Mouse (Mus musculus): ENCODE data around the gene Pttg1. TPM values are rescaled to one million over a fixed set of nuclear protein-coding genes. Genes with fewer than 3 reads are reported as not detected.

The Pttg1 gene
- total RNA-seq (2021), result 10 to 100 TPM; 64.1 to 70.3 TPM

DNA sequence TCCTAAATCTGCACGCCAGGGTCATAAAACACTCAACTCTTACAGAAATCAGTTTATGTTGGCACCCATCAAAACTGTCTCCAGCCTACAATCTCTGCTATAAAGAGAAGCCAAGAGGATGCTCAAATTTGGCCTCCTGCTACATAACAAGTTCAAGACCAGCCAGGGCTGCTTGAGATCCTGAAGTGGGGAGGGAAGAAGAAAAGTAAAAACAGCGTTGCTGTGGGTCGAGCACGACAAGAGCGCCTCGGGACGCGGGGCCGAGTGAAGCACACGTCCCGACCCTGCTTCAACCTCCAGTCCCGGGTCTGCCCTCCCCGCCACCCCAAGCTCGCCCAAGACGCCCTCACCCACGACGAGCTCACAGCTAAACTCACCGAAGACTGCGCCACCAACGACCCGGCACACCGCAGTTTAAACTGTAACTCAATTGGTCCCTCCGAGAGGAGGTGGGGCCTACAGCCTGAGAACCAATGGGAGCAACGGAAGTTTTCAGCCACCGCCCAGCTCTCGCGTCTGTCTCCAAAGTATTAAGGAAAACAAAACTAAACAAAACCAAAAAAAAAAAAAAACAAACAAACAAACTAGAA, at the start of gene Pttg1:
Gene Pttg1 (minus strand): TSS at position 428 of the 590 bp plus-strand sequence.
- peak; percentile 88 for DNase-seq
- intact Hi-C loops (cut with DNase I), result no loop called here

DNA sequence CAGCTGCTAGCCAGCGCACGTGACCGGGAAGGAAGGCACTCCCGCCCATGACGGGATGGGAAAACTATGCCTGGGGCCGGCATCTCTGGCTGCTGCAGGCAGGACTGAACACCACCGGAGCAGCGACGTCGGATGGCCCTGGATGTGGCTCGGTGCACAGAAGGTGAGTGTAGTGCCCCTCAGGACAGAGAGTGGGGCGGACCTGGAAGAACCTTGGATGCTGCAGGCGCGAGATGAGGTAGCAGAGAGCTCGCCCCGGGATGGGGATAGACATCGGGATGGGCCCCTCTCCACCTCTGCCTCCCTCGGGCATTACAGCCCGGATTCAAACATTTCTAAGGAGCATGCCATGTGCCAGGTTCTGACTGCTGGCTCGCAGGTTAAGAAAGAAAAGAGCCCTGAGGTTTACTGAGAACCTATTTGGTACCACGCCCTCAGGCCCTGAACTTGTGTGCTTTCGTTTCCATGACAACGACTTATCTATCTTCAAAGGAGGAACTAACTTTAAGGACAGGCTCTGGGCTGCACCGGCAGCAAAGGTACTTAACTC, 48.2 kb upstream of the Pttg1 start, which contains the start of gene C1qtnf2:
Gene C1qtnf2 (plus strand): TSS at position 52 of the 550 bp plus-strand sequence.
- intact Hi-C loops (cut with DNase I), result loop anchor here (5.0 kb wide), 1 partner anchor 623 kb away; no protein-coding TSS in a partner anchor
- peak; percentile 77 to 82 for DNase-seq

DNA sequence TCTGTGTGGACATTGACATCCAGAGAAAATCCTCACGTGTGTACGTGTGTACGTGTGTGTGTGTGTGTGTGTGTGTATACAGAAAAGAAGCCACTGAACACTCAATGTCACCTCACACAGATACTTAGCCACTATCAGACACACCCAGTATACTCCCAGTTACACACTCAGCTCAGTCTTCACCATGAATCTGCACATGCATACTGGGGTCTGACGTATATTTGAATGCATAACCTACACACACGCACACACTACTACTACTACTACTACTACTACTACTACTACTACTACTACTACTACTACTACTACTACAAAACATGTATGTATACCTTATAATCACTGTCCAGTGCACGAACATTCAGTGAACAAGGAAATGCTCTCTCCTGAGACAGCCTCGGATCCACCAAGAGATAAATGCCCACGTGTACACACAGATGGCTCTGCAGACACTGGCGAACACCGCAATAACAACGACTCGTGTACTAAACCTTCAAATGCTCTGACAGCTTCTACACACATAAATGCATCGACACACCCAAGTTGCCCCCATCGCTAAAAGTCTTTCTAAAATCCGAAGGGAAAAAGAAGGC, 47.7 kb upstream of the Pttg1 start:
- DNase-seq, result peak in 1 of 2 experiments; percentile 1
- intact Hi-C loops (cut with DNase I), result loop anchor here (5.0 kb wide), 1 partner anchor 624 kb away; no protein-coding TSS in a partner anchor

DNA sequence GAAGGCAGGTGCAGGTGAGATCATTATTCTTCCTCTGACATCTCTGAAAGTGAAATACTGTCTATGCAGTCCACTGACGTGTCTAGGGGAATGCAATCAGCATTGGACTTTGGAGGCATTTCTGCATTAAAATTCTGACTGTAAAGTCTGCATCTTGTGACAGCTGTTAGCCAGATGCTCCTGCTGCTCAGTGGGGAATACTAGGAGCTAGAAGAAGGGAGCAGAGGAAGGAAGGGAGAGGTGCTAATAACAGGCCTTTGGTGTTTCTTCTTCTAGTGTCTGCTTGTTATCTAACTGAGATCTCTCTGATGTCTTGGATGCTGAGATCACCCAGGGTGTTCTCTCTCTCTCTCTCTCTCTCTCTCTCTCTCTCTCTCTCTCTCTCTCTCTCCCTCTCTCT, 47.1 kb upstream of the Pttg1 start:
- intact Hi-C loops (cut with DNase I), result loop anchor here (5.0 kb wide), 1 partner anchor 624 kb away; no protein-coding TSS in a partner anchor
- DNase-seq, result peak; percentile 27 to 38

DNA sequence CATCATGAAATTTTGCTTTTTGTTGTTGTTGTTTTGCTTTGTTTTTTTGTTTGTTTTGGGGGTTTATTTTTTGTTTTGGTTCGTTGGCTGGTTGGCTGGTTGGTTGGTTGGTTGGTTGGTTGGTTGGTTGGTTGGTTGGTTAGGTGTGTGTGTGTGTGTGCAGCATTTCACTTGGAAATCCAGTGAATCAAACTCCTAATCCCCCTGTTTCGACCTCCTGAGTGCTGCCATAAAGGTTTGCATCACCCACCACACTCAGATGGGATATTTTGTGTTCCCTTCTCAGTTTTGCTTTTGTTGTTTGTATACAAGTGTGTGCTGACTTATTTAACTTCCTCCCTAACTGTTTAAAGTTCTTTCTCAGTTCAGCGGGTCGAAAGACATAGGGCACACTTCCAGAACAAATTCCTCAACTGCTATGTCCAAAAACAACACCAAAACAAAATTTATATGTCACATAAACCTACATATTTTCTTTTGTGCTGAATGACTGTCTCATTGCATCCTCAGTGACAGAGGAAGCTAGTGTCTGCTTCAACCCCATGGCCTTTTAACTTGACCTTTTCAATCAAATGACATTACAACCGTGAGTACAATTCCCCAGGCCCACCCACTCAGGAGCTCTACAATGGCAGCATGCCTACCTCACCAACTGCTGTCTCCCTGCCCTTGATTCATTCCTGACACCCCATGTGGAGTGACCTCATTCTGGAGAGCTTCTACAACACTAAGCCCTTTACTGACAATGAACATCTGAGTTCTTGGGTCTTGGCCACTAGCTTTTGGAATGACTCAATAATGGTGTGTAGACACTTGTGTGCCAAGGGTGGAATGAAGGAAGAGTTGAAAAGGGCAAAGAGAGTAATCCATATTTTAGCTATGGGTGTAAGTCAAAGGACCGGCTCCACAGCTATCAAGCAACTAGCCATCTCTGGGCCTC, 45.1 kb upstream of the Pttg1 start:
- intact Hi-C loops (cut with DNase I), result loop anchor here (5.0 kb wide), 1 partner anchor 626 kb away; no protein-coding TSS in a partner anchor
- peak; percentile 36 to 47 for DNase-seq

DNA sequence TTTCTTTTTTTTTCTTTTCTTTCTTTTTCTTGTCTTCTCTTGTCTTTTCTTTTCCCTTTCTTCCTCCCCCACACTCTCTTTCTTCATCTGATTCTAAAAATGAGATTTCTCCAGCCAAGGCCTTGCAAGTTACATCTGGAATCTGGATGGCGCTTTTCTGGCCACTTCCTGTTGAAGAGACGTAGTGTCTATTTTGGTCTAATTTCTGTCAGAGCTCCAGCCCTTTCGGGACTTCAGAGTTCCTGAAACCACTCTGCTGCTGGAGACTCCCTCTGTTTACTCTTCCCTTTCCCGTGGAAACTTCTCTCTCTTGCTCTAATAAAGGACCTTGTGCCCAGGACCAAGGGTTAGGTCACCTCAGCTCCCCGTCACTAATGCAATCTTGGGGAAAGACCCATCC, 44.1 kb upstream of the Pttg1 start:
- DNase-seq, result peak; percentile 65 to 75
- intact Hi-C loops (cut with DNase I), result loop anchor here (5.0 kb wide), 1 partner anchor 627 kb away; no protein-coding TSS in a partner anchor

DNA sequence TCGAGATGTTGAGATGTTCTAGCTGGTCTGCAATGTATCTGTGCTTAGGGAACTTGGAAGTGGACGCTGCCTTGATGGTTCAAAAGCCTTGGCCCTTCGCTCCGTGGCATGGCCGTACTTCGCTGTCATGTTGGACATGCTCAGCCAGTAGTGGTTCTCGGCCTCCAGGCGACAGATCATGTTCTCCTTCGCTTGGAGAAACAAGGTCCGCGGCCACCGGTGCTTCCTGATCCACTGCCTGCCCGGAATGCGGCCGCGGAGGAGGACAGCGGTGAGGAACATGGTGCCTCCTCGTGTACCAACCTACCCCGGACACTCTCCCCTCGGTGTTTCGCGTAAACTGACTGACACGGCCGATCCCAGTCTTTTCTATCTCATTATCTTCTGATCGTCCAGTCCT, 37.2 kb upstream of the Pttg1 start:
- no peak for DNase-seq
- intact Hi-C loops (cut with DNase I), result no loop called here

DNA sequence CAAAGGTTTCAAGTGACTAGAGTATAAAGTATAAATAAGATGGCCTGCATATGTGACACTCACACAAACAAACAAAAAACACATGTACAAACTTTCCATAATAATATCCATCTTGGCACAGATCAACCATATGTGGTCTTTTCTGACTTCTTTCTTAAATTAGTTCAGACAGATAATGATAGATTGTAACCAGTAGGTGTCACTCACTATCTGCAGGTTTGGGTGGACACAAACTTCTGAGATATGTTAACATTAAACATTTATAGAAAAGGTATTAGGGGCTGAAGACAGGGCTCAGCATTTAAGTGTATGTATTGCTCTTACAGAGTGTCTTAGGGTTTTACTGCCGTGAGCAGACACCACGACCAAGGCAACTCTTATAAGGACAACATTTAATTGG, 26.2 kb upstream of the Pttg1 start:
- no peak for DNase-seq
- intact Hi-C loops (cut with DNase I), result loop anchor here (1.0 to 5.0 kb wide), 2 partner anchors 40 to 160 kb away; no protein-coding TSS in a partner anchor

DNA sequence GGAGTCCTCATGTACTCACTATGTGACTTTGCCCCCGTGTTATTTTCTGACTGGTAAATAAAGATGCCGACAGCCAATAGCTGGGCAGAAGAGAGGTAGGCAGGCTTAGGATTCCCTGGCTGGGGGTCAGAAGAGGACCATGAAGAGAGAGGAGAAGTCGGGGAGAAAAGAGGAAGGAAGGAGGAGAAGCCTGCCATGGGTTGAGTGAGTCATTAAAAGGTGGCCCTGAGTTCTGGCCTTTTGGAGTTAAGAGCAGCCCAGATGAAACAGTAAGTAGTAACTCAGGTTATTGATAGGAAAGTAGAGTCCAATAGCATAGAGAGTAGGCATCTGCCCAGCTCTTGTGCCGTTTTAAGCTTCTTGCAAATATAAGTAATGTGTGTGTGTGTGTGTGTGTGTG, 25.3 kb upstream of the Pttg1 start:
- DNase-seq, result no peak
- intact Hi-C loops (cut with DNase I), result loop anchor here (5.0 kb wide), 1 partner anchor 161 kb away; no protein-coding TSS in a partner anchor

DNA sequence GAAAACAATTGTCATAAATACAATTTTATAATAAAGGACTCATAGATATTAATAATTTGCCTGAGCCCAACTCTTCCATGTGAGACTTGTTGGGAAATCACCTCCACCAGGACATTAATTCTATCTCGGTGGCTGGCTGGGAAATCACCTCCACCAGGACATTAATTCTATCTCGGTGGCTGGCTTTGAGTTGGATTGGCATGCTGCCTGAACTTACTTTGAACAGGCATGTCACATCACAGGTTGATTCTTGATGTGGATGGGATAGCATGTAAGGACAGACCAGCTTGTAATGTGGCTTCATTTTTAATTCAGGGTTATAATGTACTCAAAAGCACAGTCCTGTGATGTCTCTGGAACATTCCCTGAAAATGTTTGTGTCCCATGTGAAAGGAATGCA, 23.9 kb upstream of the Pttg1 start:
- intact Hi-C loops (cut with DNase I), result loop anchor here (5.0 kb wide), 1 partner anchor 162 kb away; no protein-coding TSS in a partner anchor
- no peak for DNase-seq

DNA sequence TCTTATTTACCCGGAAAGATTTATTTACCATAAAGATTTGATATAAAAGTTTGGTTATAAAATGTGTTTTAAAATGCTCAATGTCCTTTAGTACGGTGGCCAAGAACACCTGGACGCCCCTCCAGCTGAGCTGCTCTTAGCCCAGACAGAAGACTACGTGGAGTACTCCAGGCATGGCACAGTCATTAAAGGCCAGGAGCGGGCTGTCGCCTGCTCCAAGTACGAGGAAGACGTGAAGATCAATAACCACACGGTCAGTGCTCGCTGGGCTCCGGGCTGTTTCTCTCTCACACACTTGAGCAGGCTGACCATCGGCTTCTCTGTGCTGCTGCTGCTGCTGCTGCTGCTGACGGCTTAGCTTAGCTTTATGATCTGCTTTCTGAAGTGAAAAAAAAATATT, 17.1 kb upstream of the Pttg1 start:
- intact Hi-C loops (cut with DNase I), result no loop called here
- no peak for DNase-seq

DNA sequence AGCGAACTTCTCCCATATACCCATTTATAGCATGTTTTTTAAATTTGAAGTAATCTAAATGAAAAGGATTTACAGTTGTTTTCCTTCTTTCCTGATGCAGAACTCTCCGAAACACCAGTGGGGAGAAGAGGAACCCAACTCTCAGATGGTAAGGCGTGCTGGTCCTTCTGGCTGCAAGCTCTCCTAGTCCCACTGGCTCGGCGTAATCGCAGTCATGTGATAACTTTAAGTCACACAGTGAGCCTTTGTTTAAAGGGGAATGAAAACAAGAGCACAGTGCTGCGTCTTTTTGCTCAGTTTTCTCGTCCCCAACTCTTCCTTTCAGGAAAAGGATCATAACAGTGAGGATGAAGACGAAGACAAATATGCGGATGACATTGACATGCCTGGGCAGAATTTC, 15.1 kb upstream of the Pttg1 start:
- DNase-seq, result no peak
- intact Hi-C loops (cut with DNase I), result no loop called here

DNA sequence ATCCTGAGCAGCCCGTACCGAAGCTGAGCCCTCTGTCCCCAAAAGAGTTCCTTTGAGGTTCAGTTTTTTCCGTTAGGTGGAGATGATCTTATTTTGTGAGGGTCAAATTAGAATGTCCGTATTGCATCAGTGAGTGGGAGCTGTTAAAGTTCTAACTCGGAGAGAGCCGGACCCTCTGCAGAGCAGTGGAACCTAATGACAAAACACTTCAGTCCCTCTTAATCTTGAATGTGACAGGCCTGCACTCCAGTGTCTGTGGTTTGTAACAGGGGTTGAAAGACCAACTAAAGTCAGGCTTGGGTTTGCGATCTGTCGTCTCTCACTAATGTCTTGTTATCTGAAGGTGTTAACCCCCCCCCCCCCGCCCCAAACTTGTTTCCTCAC, 8.0 kb upstream of the Pttg1 start:
- intact Hi-C loops (cut with DNase I), result no loop called here
- DNase-seq, result no peak

DNA sequence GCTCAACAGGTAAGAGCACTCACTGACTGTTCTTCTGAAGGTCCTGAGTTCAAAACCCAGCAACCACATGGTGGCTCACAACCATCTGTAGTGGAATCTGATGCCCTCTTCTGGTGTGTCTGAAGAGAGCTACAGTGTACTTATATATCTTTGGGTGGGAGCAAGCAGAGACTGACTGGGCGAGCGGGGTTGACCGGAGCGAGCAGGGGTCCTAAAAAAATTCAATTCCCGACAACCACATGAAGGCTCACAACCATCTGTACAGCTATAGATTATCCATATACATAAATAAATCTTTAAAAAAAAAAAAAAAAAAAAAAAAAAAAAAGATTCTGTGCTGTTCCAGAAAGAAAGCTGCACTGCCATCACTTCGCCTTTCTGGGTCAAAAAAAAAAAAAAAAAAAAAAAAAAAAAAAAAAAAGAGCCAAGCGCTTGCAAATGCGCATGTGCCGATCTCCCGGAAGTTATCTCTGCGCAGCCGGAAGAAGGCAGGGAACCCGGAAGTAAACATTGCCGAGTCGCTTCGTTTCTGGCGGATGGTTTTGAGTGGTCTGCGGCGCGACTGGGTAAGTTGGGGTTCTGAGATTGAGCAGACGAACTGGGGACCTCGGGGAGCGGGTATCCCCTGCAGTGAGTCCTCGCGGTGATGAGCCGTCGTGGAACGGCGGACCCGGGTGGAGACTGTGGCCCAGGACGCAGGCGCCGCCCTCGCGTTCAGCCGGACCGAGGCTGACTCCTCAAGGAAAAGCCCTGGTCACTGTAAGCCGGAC, 7.4 kb upstream of the Pttg1 start, which contains the start of gene Slu7:
Gene Slu7 (plus strand): TSS at position 491 of the 770 bp plus-strand sequence.
- peak; percentile 83 to 86 for DNase-seq
- intact Hi-C loops (cut with DNase I), result no loop called here

DNA sequence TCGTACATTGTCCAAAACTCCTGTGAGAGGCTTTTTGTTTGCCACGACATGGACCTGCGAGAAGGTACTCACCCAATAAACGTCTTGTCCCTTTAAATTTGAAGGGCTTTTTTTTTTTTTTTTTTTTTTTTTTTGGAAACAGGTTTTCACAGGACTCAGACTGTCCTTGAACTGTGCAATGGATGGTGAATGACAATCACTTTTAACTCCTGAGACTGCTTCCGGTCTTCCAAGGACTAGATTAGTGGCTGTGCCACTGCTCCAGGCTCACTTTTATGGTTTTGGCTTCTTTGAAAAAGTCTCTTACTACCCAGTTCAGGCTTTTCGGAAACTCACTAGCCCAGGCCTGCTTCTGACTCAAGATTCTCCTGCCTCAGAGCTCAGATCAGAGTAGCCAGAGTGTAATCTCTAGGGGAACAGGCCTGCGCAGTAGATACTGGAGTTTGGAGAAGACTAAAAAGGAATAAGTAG, 398 bp upstream of the Pttg1 start:
- peak in 1 of 2 experiments; percentile 65 for DNase-seq
- intact Hi-C loops (cut with DNase I), result no loop called here

DNA sequence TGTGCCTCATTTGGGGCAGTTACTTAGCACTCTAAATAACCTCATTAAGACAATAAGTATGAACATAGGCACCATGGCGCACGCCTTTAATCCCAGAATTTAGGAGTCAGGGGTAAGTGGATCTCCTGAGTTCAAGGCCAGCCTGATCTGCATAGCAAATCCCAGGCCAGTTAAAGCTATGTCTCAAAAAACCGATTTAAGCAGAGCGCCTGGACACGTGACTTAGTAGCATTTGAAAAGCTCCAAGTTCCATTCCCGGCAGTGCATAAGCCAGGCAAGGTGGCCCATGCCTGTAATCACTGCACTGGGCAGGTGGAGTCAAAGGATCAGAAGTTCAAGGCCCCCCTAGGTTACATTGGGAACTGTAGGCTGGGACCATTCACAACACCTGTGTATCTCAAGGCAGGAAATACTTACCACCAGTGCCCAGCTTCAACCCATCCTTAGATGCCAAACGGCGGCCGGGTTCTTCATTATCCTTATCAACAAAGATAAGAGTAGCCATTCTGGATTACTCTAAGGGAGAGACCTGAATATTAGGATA, 813 bp downstream of the Pttg1 start:
- DNase-seq, result no peak
- intact Hi-C loops (cut with DNase I), result no loop called here

DNA sequence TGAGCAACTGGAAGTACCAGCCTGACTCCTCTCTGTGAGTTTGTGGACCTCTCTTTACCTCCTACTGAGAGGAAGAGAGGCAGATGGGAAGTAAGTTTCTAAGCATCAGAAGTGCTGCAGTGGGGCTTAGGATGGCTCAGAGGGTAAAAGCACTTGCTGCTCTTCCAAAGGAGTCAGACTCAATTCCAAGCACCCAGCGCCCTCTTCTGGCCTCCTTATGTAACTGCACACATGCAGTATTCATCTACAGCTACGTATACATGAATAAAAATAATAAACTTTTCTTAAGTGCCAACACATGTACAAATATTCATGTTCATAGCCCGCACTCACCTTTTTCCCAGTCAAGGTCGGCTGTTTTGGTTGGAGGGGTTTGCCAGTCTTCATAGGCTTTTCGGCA, 1.7 kb downstream of the Pttg1 start:
- intact Hi-C loops (cut with DNase I), result no loop called here
- no peak for DNase-seq

DNA sequence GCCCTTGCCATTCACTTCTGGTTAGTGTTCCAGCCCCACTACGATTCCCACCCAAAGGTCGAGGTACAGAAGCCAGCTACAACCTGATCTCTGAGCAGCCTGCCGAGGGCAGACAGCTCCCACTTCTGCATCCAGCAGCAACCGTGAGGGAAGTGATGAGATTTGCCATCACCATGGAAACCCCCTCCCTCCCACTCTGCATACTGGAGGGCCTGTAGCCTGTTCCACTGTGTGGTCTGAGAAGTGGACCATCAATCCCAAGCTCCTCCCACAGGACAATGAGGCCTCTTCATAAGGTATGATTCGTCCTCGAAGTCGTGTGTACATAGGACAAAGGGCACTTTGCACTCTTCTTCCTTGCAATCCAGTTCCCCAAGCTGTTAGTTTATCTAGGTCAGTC, 8.8 kb downstream of the Pttg1 start:
- intact Hi-C loops (cut with DNase I), result no loop called here
- DNase-seq, result no peak

DNA sequence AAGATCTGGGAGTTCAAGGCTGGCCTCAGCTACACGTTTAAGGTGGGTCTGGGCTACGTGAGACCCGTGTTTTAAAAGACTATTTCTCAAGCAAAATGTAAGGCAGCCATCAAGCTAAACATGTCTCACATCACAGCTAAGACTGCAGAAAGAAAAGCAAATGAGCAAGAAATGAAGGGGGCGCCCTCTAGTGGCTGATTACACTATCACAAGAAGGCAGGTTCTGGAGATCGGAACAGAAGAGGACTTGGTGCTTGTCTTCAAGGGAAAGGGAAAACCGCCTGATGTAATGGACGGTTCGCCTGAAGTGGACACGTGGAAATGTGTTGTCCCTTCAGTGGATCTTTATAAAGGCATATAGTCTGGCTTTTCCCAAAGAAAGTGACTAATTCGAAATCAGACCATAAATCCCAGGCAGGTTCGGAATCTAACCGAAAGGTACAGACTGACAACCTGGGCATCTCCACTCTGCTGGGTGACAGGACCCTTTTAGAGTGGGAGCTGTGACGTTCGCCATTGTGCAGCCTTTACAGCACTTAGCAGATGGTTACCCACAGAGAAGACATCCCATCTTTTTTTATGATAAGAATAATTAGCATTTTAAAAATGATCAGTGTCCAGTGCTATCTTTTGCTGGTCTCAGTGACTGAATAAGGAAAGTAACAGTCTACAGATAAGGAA, 13.1 kb downstream of the Pttg1 start:
- DNase-seq, result peak; percentile 70 to 88
- intact Hi-C loops (cut with DNase I), result loop anchor here (2.0 kb wide), 1 partner anchor 64 kb away; no protein-coding TSS in a partner anchor
